Mouse (Mus musculus) liver, postnatal 0 days (tissue): Measurements from ENCODE around the gene Ecsit.

Source experiments
- CTCF ChIP-seq: sonication (generic); IDR thresholded peaks from 2 replicates; pipeline ENCODE4 v1.5.1; 2016; ENCODE audit warnings: antibody characterized with exemption, low read depth
- EP300 ChIP-seq: IDR thresholded peaks from 2 replicates; pipeline ENCODE4 v1.6.1; 2016; ENCODE audit warnings: antibody characterized with exemption, low read depth, mild to moderate bottlenecking

GRCm38 (mm10) chr9:22049315-22049714 lies 35.9 kb downstream of the Ecsit start:
- TF ChIP-seq CTCF (no peak), EP300 (no peak)
